Mouse (Mus musculus): ENCODE measurements around the gene Uspl1.

Gene Uspl1

GRCm38 (mm10) chr5:149209328-149209727, 25.2 kb downstream of the Uspl1 start:
- no peak for DNase-seq (ENCODE audit: extremely low read depth, low read depth)

GRCm38 (mm10) chr5:149211041-149211440, 26.9 kb downstream of the Uspl1 start:
- DNase-seq (ENCODE audit: extremely low read depth, low read depth): no peak

- no peak for DNase-seq (ENCODE audit: extremely low read depth, low read depth)
Observed at GRCm38 (mm10) chr5:149212806-149213205, 28.7 kb downstream of the Uspl1 start.

GRCm38 (mm10) chr5:149215540-149215939, 31.4 kb downstream of the Uspl1 start:
- no peak for DNase-seq (ENCODE audit: extremely low read depth, low read depth)

GRCm38 (mm10) chr5:149217524-149218357, 33.6 kb downstream of the Uspl1 start:
- no peak for DNase-seq (ENCODE audit: extremely low read depth, low read depth)

- no peak for DNase-seq (ENCODE audit: extremely low read depth, low read depth)
Observed at GRCm38 (mm10) chr5:149219493-149219892, 35.3 kb downstream of the Uspl1 start.

- peak; percentile 72 for DNase-seq (ENCODE audit: extremely low read depth, low read depth)
Observed at GRCm38 (mm10) chr5:149221355-149221754, 37.2 kb downstream of the Uspl1 start.

GRCm38 (mm10) chr5:149224666-149225065, 40.5 kb downstream of the Uspl1 start:
- no peak for DNase-seq (ENCODE audit: extremely low read depth, low read depth)

- peak; percentile 86 for DNase-seq (ENCODE audit: extremely low read depth, low read depth)
Observed at GRCm38 (mm10) chr5:149228700-149229618, 44.8 kb downstream of the Uspl1 start.

GRCm38 (mm10) chr5:149229619-149230339, 45.6 kb downstream of the Uspl1 start:
- DNase-seq (ENCODE audit: extremely low read depth, low read depth): no peak

GRCm38 (mm10) chr5:149235002-149235401, 50.9 kb downstream of the Uspl1 start:
- DNase-seq (ENCODE audit: extremely low read depth, low read depth): no peak

- DNase-seq (ENCODE audit: extremely low read depth, low read depth): no peak
Observed at GRCm38 (mm10) chr5:149237221-149237950, 53.2 kb downstream of the Uspl1 start.

GRCm38 (mm10) chr5:149242467-149242866, 58.3 kb downstream of the Uspl1 start:
- no peak for DNase-seq (ENCODE audit: extremely low read depth, low read depth)

GRCm38 (mm10) chr5:149243053-149243452, 58.9 kb downstream of the Uspl1 start:
- DNase-seq (ENCODE audit: extremely low read depth, low read depth): no peak

- DNase-seq (ENCODE audit: extremely low read depth, low read depth): peak; percentile 89
Observed at GRCm38 (mm10) chr5:149245391-149245964, 61.3 kb downstream of the Uspl1 start.

- peak; percentile 100 for DNase-seq (ENCODE audit: extremely low read depth, low read depth)
Observed at GRCm38 (mm10) chr5:149245965-149246470, 61.9 kb downstream of the Uspl1 start.

GRCm38 (mm10) chr5:149247047-149247904, 63.1 kb downstream of the Uspl1 start:
- peak; percentile 68 for DNase-seq (ENCODE audit: extremely low read depth, low read depth)

GRCm38 (mm10) chr5:149252303-149252702, 68.2 kb downstream of the Uspl1 start:
- DNase-seq (ENCODE audit: extremely low read depth, low read depth): no peak

- DNase-seq (ENCODE audit: extremely low read depth, low read depth): no peak
Observed at GRCm38 (mm10) chr5:149253491-149253890, 69.3 kb downstream of the Uspl1 start.

Data from MEL-GATA-1-ER (cell line).